Mouse (Mus musculus): ENCODE measurements around the gene Itga6.

Gene Itga6

GRCm38 (mm10) chr2:71852161-71852560 lies 106.7 kb downstream of the Itga6 start:
- DNase-seq (ENCODE audit: low spot score) = peak; percentile 61

DNA sequence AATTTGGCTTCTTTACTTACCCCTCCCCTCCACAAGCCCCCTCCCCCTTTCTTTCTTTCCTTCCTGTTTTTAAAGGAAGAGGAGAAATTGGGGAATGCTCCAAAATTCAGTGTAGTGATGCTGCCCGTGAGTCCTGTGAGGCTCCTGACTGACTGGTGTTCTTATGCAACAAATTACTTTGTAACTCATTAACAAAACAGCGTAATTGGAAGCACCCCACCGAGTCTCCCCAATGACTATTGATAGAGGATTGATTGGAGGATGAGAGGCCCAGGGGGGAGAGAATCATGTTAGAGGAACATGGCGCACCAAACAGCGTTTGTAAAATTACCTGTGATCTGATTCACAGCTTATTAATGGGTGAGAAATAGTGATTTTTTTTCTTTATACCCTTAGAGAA lies 109.7 kb downstream of the Itga6 start:
- no peak for DNase-seq (ENCODE audit: low spot score)

- no peak for DNase-seq (ENCODE audit: low spot score)
These were observed 118.2 kb downstream of the Itga6 start for GRCm38 (mm10) chr2:71863531-71864173.

DNA sequence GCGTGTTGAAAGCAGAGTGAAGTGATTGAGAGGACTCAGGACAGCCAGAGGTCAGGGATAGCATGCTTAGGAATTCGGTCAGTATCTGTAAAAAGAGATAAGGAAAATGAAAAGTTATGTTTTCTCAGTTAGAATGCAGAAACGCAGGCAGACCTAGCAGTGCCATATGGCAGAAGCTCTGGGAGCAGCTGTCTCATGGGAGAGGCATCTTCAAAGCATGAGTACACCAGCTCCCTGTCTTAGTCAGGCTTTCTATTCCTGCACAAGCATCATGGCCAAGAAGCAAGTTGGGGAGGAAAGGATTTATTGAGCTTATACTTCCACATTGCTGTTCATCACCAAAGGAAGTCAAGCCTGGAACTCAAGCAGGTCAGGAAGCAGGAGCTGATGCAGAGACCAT lies 119.6 kb downstream of the Itga6 start:
- no peak for DNase-seq (ENCODE audit: low spot score)

GRCm38 (mm10) chr2:71865935-71866334 lies 120.5 kb downstream of the Itga6 start:
- DNase-seq (ENCODE audit: low spot score) = no peak

- DNase-seq (ENCODE audit: low spot score) = no peak
These were observed 121.1 kb downstream of the Itga6 start for GRCm38 (mm10) chr2:71866565-71866964.

DNA sequence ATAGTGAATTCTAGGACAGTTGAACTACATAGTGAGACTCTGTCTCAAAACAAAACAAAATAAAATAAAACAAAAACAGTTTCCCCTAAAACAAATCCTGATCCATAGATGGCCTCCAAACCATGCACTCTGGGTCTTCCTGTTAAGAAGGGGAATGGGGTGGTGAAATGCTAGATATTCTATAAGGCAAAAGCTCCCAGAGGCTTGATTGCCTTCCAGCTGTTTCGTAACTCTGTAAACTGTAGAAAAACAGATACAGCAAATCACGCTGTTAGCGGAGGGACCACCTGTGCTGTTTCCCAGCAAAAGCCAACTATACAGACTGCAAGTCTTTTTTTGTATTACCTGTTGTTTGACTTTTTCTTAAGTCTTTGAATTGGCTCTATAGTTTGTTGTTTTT lies 121.6 kb downstream of the Itga6 start:
- no peak for DNase-seq (ENCODE audit: low spot score)

- DNase-seq (ENCODE audit: low spot score) = no peak
These were observed 122.1 kb downstream of the Itga6 start for GRCm38 (mm10) chr2:71867480-71867879.

DNA sequence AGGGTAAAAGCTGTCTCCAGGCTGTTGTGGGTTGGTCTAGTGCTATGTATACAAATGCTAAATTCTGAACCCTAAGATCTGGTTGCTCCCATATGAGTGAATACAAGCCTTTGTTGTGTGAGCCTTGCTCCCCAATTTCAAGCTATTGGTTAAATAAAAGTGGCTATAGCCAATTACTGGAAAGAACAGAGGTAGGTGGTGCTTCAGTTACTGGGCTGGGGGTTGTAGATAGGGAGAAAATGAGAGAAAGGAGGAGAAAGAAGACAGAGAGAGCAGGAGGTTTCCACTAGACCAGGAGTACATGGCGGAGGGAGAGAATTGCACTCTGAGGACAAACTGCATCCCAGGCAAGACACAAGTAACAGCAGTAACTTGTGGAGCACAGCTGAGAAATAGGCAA lies 122.8 kb downstream of the Itga6 start:
- DNase-seq (ENCODE audit: low spot score) = no peak

- peak; percentile 45 for DNase-seq (ENCODE audit: low spot score)
These were observed 126.7 kb downstream of the Itga6 start for GRCm38 (mm10) chr2:71872141-71872540.

- DNase-seq (ENCODE audit: low spot score) = peak; percentile 100
These were observed 127.5 kb downstream of the Itga6 start, which contains the start of gene Pdk1 for GRCm38 (mm10) chr2:71872801-71873443. TSS of gene Pdk1 (plus strand) at chr2:71873224.

DNA sequence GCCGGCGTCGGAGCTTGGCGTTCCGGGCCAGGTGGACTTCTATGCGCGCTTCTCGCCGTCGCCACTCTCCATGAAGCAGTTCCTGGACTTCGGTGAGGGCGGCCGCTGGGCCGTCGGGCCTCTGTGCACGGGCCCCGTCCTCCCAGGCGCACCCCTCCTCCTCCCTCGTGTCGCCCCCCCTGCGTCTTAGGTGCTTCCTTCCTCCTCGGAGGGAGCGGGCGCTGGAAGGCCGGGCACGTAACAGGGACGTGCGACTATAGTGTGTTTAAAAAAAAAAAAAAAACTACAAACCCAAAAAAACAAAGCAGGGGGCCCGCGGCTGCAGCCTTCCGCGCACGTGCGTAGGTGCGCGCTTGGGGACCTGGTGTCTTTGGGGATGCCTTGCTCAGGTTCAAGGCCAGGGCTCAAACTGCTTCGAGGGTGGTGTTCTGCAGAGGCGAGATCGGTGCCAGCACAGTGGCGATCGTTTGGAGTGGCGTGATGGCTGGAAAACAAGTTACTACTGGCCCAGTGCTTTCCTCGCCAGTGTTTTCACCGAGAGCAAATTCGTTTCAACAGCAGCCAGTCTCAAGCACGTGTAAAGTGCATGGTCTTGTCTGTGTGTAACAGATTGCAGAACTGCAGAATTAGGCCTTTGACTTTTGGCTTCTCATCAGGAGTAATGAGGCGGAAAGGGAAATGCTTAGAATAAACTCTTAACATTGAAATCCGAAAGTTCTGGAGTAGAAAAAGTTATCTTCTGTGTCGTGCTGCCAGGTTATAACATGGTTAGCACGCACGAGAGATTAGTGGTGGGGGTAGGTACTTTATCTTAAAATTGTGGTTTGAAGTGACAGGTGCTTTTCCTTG lies 128.3 kb downstream of the Itga6 start:
- no peak for DNase-seq (ENCODE audit: low spot score)

GRCm38 (mm10) chr2:71874422-71874821 lies 129.0 kb downstream of the Itga6 start:
- DNase-seq (ENCODE audit: low spot score) = no peak

- DNase-seq (ENCODE audit: low spot score) = no peak
These were observed 129.4 kb downstream of the Itga6 start for GRCm38 (mm10) chr2:71874836-71875235.

- no peak for DNase-seq (ENCODE audit: low spot score)
These were observed 132.4 kb downstream of the Itga6 start for GRCm38 (mm10) chr2:71877865-71878264.

GRCm38 (mm10) chr2:71878441-71878840 lies 133.0 kb downstream of the Itga6 start:
- no peak for DNase-seq (ENCODE audit: low spot score)

DNA sequence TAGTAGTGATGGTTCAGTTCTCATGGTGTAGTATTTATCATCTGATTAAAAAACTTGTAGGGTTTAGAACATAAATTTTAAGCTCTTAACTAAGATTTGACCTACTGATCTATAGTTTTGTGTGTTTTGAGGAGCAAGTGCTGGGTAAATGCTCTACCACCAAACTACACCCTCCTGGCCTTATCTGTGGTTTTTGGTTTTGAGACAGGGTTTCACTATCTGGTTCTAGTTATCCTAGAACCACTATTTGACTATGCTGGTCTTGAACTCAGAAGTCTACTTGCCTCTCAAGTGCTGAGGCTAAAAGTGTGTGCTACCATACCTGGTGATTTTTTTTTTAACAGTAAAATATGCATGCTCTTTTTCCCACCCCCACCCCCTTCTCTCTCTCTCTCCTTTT lies 133.5 kb downstream of the Itga6 start:
- no peak for DNase-seq (ENCODE audit: low spot score)

DNA sequence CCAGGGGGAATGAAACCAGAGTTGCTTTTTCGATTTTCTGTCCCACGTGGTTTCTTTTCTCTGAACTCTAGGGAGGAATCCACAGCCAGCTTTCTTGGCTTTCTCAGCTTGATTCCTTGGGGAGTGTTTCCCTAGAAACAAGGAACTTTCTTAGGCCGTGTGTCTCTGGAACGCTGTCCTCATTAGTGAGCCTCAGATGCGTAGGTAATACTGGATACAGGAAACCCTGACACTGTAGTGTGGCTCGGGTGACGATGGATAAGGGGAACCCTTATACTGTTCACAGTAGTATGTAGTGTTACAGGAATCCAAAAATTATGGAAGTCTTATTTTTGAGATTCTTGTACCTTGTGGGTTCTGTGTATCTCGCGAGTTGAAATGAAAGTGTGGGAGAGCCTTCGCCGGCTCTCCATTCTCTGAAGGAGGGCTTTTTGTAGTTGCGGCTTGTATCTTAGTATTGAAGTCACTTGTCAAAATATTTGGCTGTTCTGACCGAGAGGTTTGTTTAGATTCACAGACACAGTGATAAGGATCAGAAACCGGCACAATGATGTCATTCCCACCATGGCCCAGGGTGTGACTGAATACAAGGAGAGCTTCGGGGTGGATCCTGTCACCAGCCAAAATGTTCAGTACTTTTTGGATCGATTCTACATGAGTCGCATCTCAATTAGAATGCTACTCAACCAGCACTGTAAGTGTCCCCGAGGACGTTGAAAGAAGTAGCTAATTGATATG lies 137.7 kb downstream of the Itga6 start:
- no peak for DNase-seq (ENCODE audit: low spot score)

DNA sequence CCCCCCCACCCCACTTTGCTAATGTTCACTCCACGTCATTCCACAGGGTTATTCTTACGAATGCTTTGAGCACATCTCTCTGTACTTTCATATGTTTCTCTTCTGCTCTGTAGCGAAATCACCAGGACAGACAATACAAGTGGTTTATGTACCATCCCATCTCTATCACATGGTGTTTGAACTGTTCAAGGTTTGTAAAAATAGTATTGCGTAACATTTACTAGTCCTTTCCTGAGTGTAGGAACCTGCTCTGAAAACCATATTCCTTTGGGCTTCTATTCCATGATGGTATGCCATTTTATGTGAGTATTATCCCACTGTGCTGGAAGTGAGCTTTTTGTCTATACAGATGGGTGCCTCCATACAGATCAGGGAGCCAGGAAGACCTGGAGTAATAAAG lies 141.9 kb downstream of the Itga6 start:
- no peak for DNase-seq (ENCODE audit: low spot score)

- no peak for DNase-seq (ENCODE audit: low spot score)
These were observed 143.0 kb downstream of the Itga6 start for GRCm38 (mm10) chr2:71888437-71888836.

GRCm38 (mm10) chr2:71891536-71891935 lies 146.1 kb downstream of the Itga6 start:
- DNase-seq (ENCODE audit: low spot score) = no peak

DNA sequence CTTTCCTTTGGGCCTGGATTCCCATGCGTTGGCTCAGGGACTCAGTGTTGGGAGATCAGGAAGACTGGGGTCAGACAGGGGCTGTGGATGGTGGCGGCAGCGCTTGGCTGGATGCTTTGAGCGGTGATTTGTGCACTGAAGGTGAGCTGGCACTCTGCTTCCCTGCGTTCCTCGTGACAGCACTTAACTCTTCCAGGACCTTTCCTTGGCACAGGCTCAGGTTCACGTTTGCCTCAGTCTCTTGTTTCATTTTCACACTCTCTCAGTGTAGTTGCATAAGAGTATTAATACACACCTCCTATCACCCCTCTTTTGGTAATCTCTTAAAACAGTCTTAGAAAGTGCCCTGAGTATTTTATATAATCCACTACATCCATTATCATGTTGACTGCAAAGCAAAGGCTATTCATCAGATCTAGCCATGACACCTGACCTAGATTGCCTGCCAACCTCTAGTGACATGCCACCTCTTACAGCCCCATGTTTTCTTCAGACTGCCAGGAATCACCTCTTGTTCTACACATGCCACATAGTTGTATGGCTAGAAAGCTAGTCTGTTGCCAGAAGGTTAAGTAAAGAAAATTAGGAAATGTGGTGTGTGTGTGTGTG lies 147.4 kb downstream of the Itga6 start:
- DNase-seq (ENCODE audit: low spot score) = no peak

Measured in testis, postnatal 10 days (tissue).